Mouse (Mus musculus) left cerebral cortex, postnatal 10 days (tissue): ENCODE results near the gene Srcin1. TPM values are rescaled to one million over a fixed set of nuclear protein-coding genes. Genes with fewer than 3 reads are reported as not detected.
A peak's percentile ranks its signal among the peaks of the same experiment; 100 is the strongest.

Source experiments
- DNase-seq, 2 experiments: peaks; one replicate each; pipeline ENCODE4 v3.0.0; 2021 to 2022; ENCODE audit warnings: low spot score in 2 of 2, mixed read lengths in 1 of 2; ENCODE audit errors: extremely low spot score in 1 of 2
- intact Hi-C: fragments of 180-260 bp; cut with DNase I; formaldehyde crosslinking; loops from one replicate; pipeline ENCODE4 v1.15.1; 2025
- total RNA-seq, 2 experiments: library from RNA; stranded (reverse); gene quantifications; 2 replicates each; pipeline ENCODE4 v1.2.3; 2021

Gene Srcin1
- total RNA-seq, 2 experiments from 2014 or later, result 281 to 294 TPM

DNA sequence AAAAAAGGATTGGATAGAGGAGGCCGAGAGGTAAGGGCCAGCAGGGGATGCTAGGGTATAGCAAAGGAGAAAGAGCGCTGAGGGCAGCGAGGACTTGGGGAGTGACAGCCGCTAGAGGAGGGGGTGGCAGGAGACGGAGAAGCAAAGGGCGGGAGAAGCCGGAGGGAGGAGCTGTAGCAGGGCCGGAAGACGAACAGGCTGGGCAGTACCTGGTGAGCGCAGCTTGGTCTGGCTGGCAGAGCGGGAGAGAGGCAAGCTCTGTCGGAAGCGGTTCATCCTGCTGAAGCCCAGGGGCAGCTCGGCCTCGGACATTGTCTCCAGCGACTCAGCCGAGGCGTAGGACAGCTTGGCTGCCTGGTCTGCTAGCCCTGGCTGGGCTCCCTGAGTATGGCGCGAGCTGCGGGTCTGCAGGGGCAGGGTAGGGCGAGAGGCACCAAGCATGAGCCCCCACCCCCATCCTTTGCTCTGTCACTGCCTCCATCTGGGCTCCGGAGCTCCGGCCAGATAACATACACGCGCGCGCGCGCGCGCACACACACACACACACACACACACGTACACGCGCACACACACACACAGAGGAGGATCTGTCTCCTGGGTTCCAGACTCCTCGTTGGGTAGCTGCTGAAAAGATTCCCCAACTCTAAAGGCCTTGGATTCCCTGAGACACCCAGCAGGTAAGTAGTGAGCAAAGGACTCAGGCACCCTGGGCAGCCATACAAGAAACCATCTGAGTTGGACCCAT, 39.0 kb downstream of the Srcin1 start:
- intact Hi-C loops, result no loop called here
- DNase-seq, result no peak

DNA sequence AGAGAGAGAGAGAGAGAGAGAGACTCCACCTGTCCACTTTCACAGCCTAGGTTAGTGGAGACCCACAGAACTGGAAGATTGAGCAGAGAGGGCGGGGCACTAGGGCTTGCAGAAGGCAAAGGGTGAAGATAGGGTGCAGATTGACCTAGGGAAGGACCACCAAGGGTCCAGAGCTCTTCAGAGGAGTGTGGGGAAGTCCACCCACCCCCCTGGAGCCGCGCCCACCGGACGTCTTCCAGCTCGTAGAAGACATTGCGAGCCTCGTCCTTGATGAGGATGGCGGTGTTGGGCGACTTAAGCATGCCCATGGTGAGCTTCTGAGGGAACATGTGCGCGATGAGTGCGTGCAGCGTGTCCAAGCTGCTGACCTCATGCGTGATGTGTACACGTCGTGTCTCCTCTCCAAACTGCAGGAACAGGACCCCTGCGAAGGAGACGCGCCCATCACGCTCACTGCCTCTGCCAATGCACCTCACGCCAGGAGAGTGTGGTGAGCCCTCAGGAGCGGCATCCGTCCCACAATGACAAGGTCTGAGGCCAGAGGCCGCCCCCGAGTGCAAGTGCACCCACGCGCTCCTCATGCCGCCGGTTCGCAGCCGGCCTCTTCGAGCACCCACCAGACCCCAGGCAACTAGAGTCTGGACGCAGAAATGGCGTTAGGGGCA, 39.8 kb downstream of the Srcin1 start:
- no peak for DNase-seq
- intact Hi-C loops, result no loop called here

DNA sequence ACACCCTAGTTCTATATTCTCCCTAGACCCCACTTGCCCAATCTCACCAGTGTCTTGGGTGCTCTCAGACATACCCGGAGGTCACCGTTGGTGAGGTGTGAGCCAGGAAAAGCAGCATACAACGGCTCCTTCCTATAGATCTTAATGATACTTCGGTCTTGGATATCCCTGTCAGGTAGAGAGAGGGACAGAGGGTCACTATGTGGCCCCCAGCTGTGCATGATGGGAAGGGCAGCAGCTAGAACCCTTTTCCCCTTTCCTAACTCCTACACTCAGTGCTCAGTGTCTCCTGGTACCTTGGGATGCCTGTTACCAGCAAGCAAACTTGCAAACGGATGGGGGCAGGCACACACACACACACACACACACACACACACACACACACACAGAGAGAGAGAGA, 40.3 kb downstream of the Srcin1 start:
- no peak for DNase-seq
- intact Hi-C loops, result no loop called here

DNA sequence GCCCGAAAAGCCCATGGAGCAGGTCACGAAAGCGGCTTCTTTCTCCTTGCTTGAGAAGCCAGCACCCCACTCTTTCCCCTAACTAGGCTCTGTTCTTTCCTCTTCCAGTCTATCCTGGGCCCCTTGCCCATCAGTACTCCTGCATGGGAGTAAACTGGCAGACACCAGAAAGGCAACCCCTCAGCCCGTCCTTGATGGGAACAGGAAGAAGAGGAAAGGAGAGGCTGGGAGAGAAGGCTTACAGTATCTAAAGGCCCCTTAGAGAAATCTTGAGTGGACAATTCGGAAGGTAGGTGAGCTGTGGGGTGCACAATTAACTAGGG, 40.7 kb downstream of the Srcin1 start:
- intact Hi-C loops, result no loop called here

DNA sequence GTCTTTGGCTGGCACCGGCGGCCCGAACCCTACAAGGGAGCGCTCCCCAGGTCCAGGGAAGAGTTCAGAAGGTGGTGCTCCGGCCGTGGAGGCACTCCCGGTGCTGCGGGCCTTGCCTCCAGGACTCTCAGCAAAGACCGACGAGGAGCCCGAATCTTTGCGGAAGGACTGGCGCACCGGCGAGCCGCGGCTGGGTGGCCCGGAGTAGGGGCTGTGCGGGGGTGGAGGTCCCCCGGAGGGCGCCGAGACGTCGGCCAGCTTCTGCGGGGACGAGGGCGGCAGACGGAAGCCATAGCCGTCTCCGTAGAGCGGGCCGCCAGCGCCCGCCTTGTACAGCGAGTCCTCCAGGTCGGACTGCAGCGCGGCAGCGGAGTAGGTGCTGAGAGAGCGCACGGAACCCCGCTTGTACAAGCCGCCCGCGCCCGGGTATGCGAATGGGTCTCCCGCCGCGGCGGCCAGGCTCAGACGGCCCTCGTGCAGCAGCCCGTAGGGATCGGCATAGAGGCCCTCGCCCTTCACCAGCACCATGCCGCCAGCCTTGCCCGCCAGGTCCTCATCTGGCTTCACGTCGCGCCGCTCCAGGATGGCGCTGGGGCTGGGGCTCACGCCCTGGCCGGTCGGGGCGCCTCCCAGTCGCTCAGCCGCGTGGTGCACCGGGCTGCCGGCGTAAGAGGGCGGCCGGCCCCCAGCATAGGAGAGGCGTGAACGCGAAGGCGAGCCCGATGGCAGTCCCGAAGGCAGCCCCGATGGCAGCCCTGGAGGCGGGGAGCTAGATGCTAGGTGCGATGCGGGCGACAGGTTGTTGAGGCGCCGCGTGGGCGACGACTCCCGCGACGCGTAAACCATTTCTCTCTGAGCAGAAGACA, 41.3 kb downstream of the Srcin1 start:
- peak in 1 of 2 experiments; percentile 63 for DNase-seq
- intact Hi-C loops, result no loop called here

More for the DNA sequence above, 40.7 kb downstream of the Srcin1 start:
- no peak for DNase-seq

DNA sequence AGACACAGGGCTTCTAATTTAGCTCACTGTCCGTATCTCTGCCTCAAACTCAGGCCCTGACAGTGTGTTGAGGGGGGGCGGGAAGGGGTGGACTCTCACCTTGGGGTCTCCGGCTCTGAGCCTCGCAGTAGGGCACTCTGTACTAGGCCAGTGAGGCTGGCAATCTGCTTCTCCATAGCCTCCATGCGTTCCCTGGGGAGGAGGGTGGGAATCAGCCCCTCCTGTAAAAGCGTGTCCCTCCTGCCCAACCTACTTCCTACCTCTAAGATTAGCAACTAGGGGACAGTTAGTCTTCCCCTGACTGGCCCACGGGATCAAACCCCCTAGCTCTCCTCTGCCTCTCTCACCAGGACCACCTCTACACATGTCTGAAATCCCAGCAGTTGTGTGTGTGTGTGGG, 42.3 kb downstream of the Srcin1 start:
- no peak for DNase-seq
- intact Hi-C loops, result no loop called here

GRCm38 (mm10) chr11:97532950-97533582, 42.9 kb downstream of the Srcin1 start:
- intact Hi-C loops, result no loop called here
- DNase-seq, result no peak

GRCm38 (mm10) chr11:97532354-97532753, 43.6 kb downstream of the Srcin1 start:
- intact Hi-C loops, result no loop called here
- DNase-seq, result no peak

GRCm38 (mm10) chr11:97531381-97532260, 44.4 kb downstream of the Srcin1 start:
- DNase-seq, result peak; percentile 81 to 94
- intact Hi-C loops, result loop anchor here (2.0 kb wide), 1 partner anchor 91 kb away; no protein-coding TSS in a partner anchor

DNA sequence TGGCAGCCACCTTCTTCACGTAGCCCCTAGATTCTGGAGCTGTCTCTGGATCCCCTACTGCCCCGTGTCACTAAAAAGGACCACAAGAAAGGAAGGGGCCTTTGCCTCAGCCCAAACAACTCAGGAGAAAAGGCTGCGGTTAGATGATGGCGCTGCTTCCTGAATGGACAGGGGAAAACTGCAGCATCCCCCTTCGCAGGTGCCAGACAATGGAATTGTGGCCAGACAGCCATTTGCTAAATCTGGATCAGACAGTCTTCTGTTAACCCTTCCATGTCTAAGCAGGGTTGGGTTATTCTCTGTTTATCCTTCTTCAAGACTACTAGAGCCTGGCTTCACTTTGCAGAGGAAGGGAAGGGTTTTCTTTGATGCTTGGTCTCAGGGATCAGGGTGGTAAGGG, 45.0 kb downstream of the Srcin1 start:
- DNase-seq, result no peak
- intact Hi-C loops, result loop anchor here (2.0 kb wide), 1 partner anchor 92 kb away; no protein-coding TSS in a partner anchor

DNA sequence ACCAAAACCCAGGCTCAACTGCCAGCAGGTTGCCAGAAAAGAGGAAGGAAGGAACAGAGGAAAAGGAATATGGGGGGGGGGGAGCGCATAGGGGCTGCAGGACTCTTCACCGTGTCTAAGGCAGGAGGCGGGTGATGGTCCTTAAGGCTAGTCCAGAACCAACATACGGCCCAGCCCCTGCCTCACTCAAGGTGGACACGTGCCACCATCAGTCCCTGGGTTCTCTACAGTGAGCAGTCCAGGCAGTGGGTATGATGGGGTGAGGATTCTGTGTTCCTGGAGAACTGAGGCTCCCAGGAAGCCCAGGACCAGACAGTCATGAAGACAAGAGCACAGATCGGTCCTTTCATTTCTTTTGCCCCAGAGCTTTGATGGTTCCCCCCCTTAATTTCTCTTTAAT, 45.9 kb downstream of the Srcin1 start:
- intact Hi-C loops, result loop anchor here (2.0 kb wide), 1 partner anchor 93 kb away; no protein-coding TSS in a partner anchor
- no peak for DNase-seq

GRCm38 (mm10) chr11:97528282-97528808, 47.6 kb downstream of the Srcin1 start:
- intact Hi-C loops, result no loop called here
- no peak for DNase-seq

- intact Hi-C loops, result no loop called here
These were observed 50.7 kb downstream of the Srcin1 start for GRCm38 (mm10) chr11:97525313-97525712.

GRCm38 (mm10) chr11:97524306-97524705, 51.7 kb downstream of the Srcin1 start:
- no peak for DNase-seq
- intact Hi-C loops, result no loop called here

More at GRCm38 (mm10) chr11:97525313-97525712, 50.7 kb downstream of the Srcin1 start:
- no peak for DNase-seq

- intact Hi-C loops, result no loop called here
- DNase-seq, result peak in 1 of 2 experiments; percentile 64
These were observed 52.1 kb downstream of the Srcin1 start for GRCm38 (mm10) chr11:97523827-97524261.

- DNase-seq, result no peak
- intact Hi-C loops, result no loop called here
These were observed 52.9 kb downstream of the Srcin1 start for GRCm38 (mm10) chr11:97523107-97523506.

DNA sequence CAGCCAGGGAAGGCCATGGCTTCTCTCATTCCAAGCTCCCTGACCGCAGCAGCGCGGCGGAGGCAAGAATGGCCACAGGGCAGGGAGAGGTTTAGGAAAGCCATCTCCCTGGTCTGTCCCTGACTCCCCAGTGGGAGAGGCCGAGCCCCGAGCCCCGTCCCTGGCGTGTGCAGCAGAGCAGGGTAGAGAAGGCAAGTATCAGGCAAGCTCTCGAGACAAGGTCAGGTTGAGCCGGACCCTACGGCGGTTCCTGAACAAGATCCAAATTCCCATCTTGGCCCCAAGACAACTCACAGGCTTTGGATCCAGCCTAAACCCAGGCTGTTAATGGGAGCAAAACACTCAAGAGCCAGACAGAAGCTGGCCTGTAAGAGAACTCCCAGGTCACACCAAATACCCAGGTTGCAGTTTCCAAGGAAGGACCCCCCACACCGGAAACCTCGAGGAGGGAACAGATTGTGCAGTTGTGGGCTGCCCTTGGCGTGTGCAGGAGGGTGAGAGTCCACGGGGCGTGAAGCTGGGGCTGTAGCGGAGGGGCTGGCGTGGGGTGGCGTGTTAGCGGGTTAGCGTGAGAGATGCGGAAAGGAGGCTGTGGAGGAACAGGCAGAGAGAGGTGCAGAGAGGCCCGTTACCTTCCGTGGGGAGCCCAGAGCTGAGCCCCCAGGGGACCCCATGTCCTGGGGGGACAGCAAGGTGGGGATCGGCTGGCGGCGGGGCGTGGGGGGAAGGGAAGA, 54.1 kb downstream of the Srcin1 start:
- no peak for DNase-seq
- intact Hi-C loops, result no loop called here
